Mouse (Mus musculus) olfactory bulb, adult 2 months (tissue): ENCODE measurements at regions not wholly inside any gene's neighbourhood (a gene's known extent, or its start where the extent isn't known, plus 50 kb on each side); places are given as distances from the start of the nearest gene placed in this dataset.

Experiments used
- CTCF ChIP-seq: fragments of 200-500 bp; IDR thresholded peaks from 2 replicates; pipeline ENCODE4 v1.5.1; 2012; ENCODE audit warnings: low read depth, mild to moderate bottlenecking, low read length, moderate library complexity; ENCODE audit not compliant: insufficient read depth
- POLR2A ChIP-seq: fragments of 200-500 bp; IDR thresholded peaks from 2 replicates; pipeline ENCODE4 v1.6.1; 2012; ENCODE audit warnings: mild to moderate bottlenecking, low read depth, low read length, moderate library complexity; ENCODE audit not compliant: insufficient read depth

DNA sequence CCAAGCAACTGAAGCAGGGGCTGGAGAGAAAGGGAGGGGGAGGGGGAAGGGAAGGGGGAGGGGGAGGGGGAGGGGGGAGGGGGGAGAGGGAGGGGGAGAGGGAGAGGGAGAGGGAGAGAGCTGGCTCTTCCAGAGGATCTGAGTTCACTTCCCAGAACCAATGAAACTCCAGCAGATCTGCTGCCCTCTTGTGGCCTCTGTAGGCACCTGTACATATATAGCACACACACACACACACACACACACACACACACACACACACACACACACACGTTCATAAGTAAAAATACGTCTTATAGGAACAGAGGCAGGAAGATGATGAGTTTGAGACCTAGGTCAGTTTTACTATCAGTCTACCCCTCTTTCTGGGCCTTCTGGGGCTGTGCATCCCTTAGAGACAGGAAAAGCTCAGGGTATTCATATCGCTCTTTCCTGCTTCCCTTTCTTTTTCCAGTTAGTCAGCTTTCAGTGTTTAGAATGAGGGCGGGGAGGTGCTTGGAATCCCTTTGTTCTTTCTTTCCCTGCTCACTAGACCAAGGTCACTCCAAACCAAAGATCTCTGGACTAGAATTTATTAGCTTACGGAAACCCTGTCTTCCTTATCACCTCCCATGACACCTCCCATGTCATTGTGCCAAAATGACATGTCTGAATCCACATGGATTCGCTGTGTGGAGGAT is 130.7 kb downstream of the Slc30a10 start:
- TF ChIP-seq POLR2A = no peak
- TF ChIP-seq CTCF = no peak
